Mouse (Mus musculus): ENCODE measurements around the gene Cdk11b. TPM values are rescaled to one million over a fixed set of nuclear protein-coding genes. Genes with fewer than 3 reads are reported as not detected.

Gene Cdk11b
- 50.0 and 54.9 TPM in 2 replicates for polyA plus RNA-seq (2015; fragmentation: Nextera tagmentation; extraction: Ambion mirVana)

- Histone ChIP-seq H3K9me3 (ENCODE audit: control insufficient read depth, low read length) (no peaks in the 10 kb centered on the region), H3K36me3 (ENCODE audit: control insufficient read depth, insufficient read depth, low read length) (peaks cover 22% of the 10 kb centered on the region), H3K4me1 (ENCODE audit: control insufficient read depth, insufficient read depth, low read depth, low read length) (peaks cover 9% of the 10 kb centered on the region), H3K4me2 (ENCODE audit: low read length) (peak within 1 kb of the TSS; percentile 72), H3K27ac (ENCODE audit: low read depth, low read length) (peak within 1 kb of the TSS; percentile 91), H3K4me3 (ENCODE audit: low read length) (peak within 1 kb of the TSS; percentile 93), H3K9ac (ENCODE audit: low read depth, low read length) (peak within 1 kb of the TSS; percentile 88), H3K27me3 (replicated peaks; ENCODE audit: control insufficient read depth, insufficient read depth, low read length) (no peaks in the 10 kb centered on the region)
- WGBS, result under 1% methylated on average over 75 of the region's 84 CpGs
- peak; percentile 100 for ATAC-seq
Measured at GRCm38 (mm10) chr4:155624338-155625291, at the start of gene Cdk11b. Cdk11b (plus strand) TSS chr4:155624854.

- Histone ChIP-seq H3K4me2 (ENCODE audit: low read length) (no peak overlapping the region), H3K9ac (ENCODE audit: low read depth, low read length) (no peak overlapping the region), H3K36me3 (ENCODE audit: control insufficient read depth, insufficient read depth, low read length) (peaks cover 12% of the 10 kb centered on the region; the same call in 1 of the 2 replicates), H3K4me1 (ENCODE audit: control insufficient read depth, insufficient read depth, low read depth, low read length) (no peaks in the 10 kb centered on the region), H3K27ac (ENCODE audit: low read depth, low read length) (no peak overlapping the region), H3K27me3 (replicated peaks; ENCODE audit: control insufficient read depth, insufficient read depth, low read length) (no peaks in the 10 kb centered on the region), H3K9me3 (ENCODE audit: control insufficient read depth, low read length) (no peaks in the 10 kb centered on the region), H3K4me3 (ENCODE audit: low read length) (no peak overlapping the region)
- 89% methylated on average over 11 of the region's 11 CpGs for WGBS
- ATAC-seq, result no peak
Measured at GRCm38 (mm10) chr4:155574931-155575330, 49.7 kb upstream of the Cdk11b start.

GRCm38 (mm10) chr4:155575521-155575920 lies 49.1 kb upstream of the Cdk11b start:
- 81% methylated on average over 8 of the region's 8 CpGs for WGBS
- Histone ChIP-seq H3K27ac (ENCODE audit: low read depth, low read length) (no peak overlapping the region), H3K9me3 (ENCODE audit: control insufficient read depth, low read length) (no peaks in the 10 kb centered on the region), H3K27me3 (replicated peaks; ENCODE audit: control insufficient read depth, insufficient read depth, low read length) (no peaks in the 10 kb centered on the region), H3K4me2 (ENCODE audit: low read length) (no peak overlapping the region), H3K36me3 (ENCODE audit: control insufficient read depth, insufficient read depth, low read length) (peaks cover 14% of the 10 kb centered on the region; the same call in 1 of the 2 replicates), H3K4me3 (ENCODE audit: low read length) (no peak overlapping the region), H3K4me1 (ENCODE audit: control insufficient read depth, insufficient read depth, low read depth, low read length) (no peaks in the 10 kb centered on the region), H3K9ac (ENCODE audit: low read depth, low read length) (no peak overlapping the region)
- ATAC-seq, result no peak

- ATAC-seq, result no peak
- WGBS, result 96% methylated on average over 9 of the region's 9 CpGs
- Histone ChIP-seq H3K27ac (ENCODE audit: low read depth, low read length) (no peak overlapping the region), H3K27me3 (replicated peaks; ENCODE audit: control insufficient read depth, insufficient read depth, low read length) (no peaks in the 10 kb centered on the region), H3K4me1 (ENCODE audit: control insufficient read depth, insufficient read depth, low read depth, low read length) (no peaks in the 10 kb centered on the region), H3K4me3 (ENCODE audit: low read length) (no peak overlapping the region), H3K36me3 (ENCODE audit: control insufficient read depth, insufficient read depth, low read length) (peaks cover 15% of the 10 kb centered on the region; the same call in 1 of the 2 replicates), H3K9me3 (ENCODE audit: control insufficient read depth, low read length) (no peaks in the 10 kb centered on the region), H3K9ac (ENCODE audit: low read depth, low read length) (no peak overlapping the region), H3K4me2 (ENCODE audit: low read length) (no peak overlapping the region)
Measured at GRCm38 (mm10) chr4:155577132-155577531, 47.5 kb upstream of the Cdk11b start.

GRCm38 (mm10) chr4:155577741-155578140 lies 46.9 kb upstream of the Cdk11b start:
- H3K27ac ChIP-seq (ENCODE audit: low read depth, low read length), result no peak overlapping the region
- 91% methylated on average over 5 of the region's 5 CpGs for WGBS

GRCm38 (mm10) chr4:155578336-155579125 lies 46.1 kb upstream of the Cdk11b start:
- H3K36me3 ChIP-seq (ENCODE audit: control insufficient read depth, insufficient read depth, low read length), result peaks cover 17% of the 10 kb centered on the region; the same call in 1 of the 2 replicates
- H3K9me3 ChIP-seq (ENCODE audit: control insufficient read depth, low read length), result no peaks in the 10 kb centered on the region
- ATAC-seq, result no peak
- no peak overlapping the region for H3K4me2 ChIP-seq (ENCODE audit: low read length)
- H3K4me3 ChIP-seq (ENCODE audit: low read length), result no peak overlapping the region
- H3K27ac ChIP-seq (ENCODE audit: low read depth, low read length), result no peak overlapping the region
- no peak overlapping the region for H3K9ac ChIP-seq (ENCODE audit: low read depth, low read length)
- H3K4me1 ChIP-seq (ENCODE audit: control insufficient read depth, insufficient read depth, low read depth, low read length), result no peaks in the 10 kb centered on the region
- 90% methylated on average over 7 of the region's 7 CpGs for WGBS
- no peaks in the 10 kb centered on the region for H3K27me3 ChIP-seq (replicated peaks; ENCODE audit: control insufficient read depth, insufficient read depth, low read length)

More at GRCm38 (mm10) chr4:155577741-155578140, 46.9 kb upstream of the Cdk11b start:
- no peak overlapping the region for H3K4me2 ChIP-seq (ENCODE audit: low read length)
- no peaks in the 10 kb centered on the region for H3K9me3 ChIP-seq (ENCODE audit: control insufficient read depth, low read length)
- no peak for ATAC-seq
- no peaks in the 10 kb centered on the region for H3K27me3 ChIP-seq (replicated peaks; ENCODE audit: control insufficient read depth, insufficient read depth, low read length)
- H3K9ac ChIP-seq (ENCODE audit: low read depth, low read length), result no peak overlapping the region
- no peaks in the 10 kb centered on the region for H3K4me1 ChIP-seq (ENCODE audit: control insufficient read depth, insufficient read depth, low read depth, low read length)
- peaks cover 17% of the 10 kb centered on the region; the same call in 1 of the 2 replicates for H3K36me3 ChIP-seq (ENCODE audit: control insufficient read depth, insufficient read depth, low read length)
- no peak overlapping the region for H3K4me3 ChIP-seq (ENCODE audit: low read length)

- ATAC-seq, result no peak; the same call in 1 of the 2 replicates
- Histone ChIP-seq H3K9ac (ENCODE audit: low read depth, low read length) (no peak overlapping the region), H3K4me2 (ENCODE audit: low read length) (no peak overlapping the region), H3K9me3 (ENCODE audit: control insufficient read depth, low read length) (no peaks in the 10 kb centered on the region), H3K27ac (ENCODE audit: low read depth, low read length) (no peak overlapping the region), H3K36me3 (ENCODE audit: control insufficient read depth, insufficient read depth, low read length) (peaks cover 28% of the 10 kb centered on the region), H3K27me3 (replicated peaks; ENCODE audit: control insufficient read depth, insufficient read depth, low read length) (no peaks in the 10 kb centered on the region), H3K4me3 (ENCODE audit: low read length) (no peak overlapping the region), H3K4me1 (ENCODE audit: control insufficient read depth, insufficient read depth, low read depth, low read length) (no peaks in the 10 kb centered on the region)
- 24% methylated on average over 1 of the region's 1 CpGs for WGBS
Measured at GRCm38 (mm10) chr4:155580420-155580819, 44.2 kb upstream of the Cdk11b start.

GRCm38 (mm10) chr4:155582279-155582905 lies 42.3 kb upstream of the Cdk11b start:
- no peak overlapping the region for H3K4me3 ChIP-seq (ENCODE audit: low read length)
- ATAC-seq, result no peak
- no peaks in the 10 kb centered on the region for H3K27me3 ChIP-seq (replicated peaks; ENCODE audit: control insufficient read depth, insufficient read depth, low read length)
- no peaks in the 10 kb centered on the region for H3K4me1 ChIP-seq (ENCODE audit: control insufficient read depth, insufficient read depth, low read depth, low read length)
- H3K4me2 ChIP-seq (ENCODE audit: low read length), result no peak overlapping the region
- H3K9ac ChIP-seq (ENCODE audit: low read depth, low read length), result no peak overlapping the region
- H3K9me3 ChIP-seq (ENCODE audit: control insufficient read depth, low read length), result no peaks in the 10 kb centered on the region
- 96% methylated on average over 6 of the region's 6 CpGs for WGBS
- H3K36me3 ChIP-seq (ENCODE audit: control insufficient read depth, insufficient read depth, low read length), result peaks cover 40% of the 10 kb centered on the region
- no peak overlapping the region for H3K27ac ChIP-seq (ENCODE audit: low read depth, low read length)
